Mouse (Mus musculus) layer of hippocampus, postnatal 10 days (tissue): ENCODE measurements around the gene Lamc1. TPM values are rescaled to one million over a fixed set of nuclear protein-coding genes. Genes with fewer than 3 reads are reported as not detected.
"Not testable (repeated sequence)": the region's sequence is repeated elsewhere in the genome, so short reads cannot be mapped to it uniquely, and the experiment has no call there.

ENCODE experiments used
- DNase-seq, 2 experiments: peaks; one replicate each; pipeline ENCODE4 v3.0.0; 2021; ENCODE audit warnings: low spot score in 2 of 2
- total RNA-seq, 2 experiments: library from RNA; stranded (reverse); gene quantifications; 2 replicates each; pipeline ENCODE4 v1.2.3; 2021

The Lamc1 gene
- total RNA-seq, 2 experiments from 2014 or later = 43.2 to 43.8 TPM

DNA sequence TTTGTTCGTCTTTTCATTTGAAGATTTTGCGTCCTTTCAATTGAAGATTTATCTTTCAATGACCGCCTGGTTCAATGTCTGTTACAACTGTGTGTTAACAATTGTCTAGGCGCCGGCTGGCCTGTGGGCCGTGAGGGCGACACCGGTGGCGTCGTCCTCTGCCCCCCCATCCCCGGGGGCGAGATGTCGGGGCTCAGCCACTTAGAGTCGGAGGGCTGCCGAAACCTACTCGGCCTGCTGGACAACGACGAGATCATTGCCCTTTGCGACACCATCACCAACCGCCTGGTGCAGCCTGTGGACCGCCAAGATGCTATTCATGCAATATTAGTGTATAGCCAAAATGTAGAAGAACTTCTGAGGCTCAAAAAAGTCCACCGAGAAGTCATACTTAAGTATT is 27.3 kb downstream of the Lamc1 start:
- not testable (repeated sequence) for DNase-seq

DNA sequence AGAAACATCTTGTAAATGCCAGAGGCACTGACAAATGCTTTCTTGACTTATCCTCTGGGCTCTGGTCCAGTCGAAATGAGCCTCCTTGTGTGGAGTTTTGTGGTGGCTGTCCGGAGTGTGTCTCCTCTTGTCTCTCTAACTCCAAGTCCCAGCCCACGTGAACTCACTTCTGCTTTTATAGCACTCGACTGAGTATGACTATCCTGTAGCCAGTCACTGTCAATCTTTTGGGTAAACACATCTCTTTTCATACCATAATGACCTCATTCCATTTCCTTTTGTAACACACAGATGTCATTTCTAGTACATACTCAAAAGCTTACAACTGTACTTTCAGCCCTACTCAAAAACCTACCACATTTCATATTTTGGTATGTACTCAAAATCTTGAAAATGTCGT is 33.1 kb downstream of the Lamc1 start:
- DNase-seq = not testable (repeated sequence)

DNA sequence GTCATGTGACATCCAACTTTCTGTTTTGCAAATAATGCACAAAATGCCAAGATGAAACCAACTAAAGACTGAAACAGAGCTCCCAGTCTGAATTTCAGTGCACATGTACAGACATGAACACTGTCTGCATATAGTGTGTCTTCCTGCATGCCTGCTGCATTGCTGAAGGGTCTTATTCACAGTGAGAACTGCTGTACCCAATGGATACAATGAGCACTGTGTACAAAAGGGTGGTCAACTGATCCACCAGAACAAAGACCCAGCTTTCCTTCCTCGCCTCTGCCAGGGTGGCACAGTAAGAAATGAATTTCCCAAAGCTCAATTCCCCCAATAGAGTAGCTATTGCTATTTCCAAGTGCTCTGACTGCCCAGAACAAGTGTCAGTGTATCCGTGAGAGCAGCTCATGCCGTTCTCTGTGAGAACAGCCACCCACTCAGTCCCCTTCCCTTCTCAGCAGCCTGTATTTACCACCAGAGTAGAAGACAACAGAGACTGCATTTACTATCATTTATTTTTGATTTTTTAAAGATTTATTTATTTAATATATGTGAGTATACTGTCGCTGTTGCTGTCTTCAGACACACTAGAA is 34.7 kb downstream of the Lamc1 start:
- not testable (repeated sequence) for DNase-seq

DNA sequence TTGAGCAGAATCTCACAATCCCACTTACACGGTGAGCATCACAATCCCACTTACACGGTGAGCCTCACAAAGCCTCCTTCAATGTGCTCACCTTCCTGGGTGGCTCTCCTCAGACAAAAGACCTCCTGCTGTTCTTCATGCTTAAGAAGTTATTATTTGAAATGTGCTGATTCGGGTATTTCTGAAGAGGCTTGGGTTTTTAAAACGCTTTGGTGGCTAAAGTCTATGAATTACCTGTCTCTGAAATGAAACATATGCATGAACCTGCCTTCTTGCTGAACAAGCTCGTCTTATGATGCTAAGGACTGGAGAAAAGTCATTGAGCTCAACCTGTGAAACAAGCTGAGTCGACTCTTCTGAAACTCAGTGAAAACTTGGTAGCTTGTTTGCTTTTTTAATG is 36.6 kb downstream of the Lamc1 start:
- no peak for DNase-seq

DNA sequence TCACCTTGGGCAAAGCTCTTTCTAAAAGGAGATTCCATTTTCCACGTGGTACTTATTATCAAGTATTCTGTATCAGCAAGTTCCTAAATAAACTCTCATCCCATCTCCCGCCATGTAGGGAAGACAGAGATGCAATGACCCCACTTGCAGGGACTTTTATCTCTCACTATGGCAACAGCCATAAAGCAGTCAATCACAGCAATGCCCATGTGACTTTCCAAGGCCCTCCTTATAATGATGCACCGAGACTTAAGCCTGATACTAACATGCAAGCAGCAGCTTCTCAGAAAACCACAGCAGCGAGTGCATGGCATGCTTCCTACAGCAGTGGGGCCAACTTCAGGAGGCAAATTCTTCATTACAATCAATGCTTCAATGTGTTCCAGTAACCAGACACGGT is 39.7 kb downstream of the Lamc1 start:
- no peak for DNase-seq

DNA sequence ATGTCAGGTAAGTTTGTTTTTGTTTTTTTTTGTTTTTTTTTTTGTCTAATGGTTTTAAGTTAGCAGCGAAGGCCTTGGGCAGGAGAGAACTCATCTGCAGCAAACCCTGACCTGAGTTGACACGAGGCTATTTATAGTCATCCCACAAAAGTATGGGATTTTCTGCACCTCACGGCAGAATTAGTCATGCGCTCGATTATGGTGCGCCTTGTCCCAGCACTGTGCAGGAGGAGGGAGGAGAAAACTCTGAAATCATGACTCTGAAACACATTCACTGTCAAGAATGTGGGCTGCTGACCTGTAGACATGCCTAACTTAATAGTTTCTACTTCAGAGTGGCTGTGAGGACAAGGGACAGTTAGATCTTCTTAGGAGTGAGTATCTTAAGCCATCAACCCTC is 40.4 kb downstream of the Lamc1 start:
- no peak for DNase-seq

DNA sequence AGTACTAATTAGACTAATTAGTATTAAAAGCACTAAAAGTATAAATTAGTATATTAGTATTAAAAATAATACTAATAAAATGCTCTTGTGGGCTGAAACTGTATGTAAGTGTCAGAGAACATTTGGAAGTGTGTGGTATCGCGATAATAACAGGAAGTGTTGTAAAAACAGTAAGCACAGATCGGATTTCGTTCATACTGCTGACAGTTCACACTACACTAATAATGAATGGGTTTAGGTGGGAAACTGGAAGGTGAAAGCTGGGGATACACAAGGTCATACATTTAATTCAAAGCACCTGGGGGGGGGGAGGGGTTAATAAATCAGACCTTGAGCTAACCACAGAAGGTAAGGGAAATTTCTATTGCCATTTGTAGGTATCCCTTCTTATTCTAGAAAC is 41.2 kb downstream of the Lamc1 start:
- no peak for DNase-seq

DNA sequence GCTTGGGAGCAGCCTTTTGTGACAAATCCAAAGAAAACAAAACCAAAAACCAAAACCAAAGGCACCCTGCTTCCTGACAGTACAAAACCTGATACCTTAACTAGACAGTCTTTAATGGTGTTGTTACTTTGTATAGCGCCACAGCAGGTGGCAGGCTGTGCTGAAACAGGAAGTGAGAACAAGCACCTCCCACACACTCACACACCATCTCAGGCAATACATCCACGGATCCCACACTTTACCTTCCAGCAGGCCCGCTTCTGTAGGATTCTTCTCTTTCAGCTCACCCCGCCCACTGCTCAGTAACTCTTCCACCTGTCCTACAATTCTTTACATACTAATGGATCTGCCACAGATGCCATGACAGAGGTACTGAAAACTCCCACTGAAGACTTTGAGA is 44.6 kb downstream of the Lamc1 start:
- no peak for DNase-seq

DNA sequence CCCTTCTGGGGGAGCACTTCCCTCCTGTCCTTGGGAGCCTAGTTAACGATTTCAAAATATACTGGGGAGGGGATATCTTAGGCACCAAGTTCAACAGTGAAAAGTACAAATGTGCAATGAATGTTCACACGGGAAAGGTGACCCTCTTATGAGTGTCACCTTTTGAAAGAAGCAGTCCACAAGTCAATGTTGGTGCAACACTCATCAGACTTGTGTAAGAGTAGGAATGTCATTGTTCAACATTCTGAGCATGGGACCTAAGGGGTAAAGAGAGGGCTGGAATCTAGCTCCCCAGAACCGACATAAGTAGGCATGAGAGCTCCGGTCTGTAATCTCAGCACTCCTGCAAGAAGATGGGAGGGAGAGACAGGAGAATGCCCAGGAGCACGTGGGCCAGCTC is 45.1 kb downstream of the Lamc1 start:
- DNase-seq = no peak

DNA sequence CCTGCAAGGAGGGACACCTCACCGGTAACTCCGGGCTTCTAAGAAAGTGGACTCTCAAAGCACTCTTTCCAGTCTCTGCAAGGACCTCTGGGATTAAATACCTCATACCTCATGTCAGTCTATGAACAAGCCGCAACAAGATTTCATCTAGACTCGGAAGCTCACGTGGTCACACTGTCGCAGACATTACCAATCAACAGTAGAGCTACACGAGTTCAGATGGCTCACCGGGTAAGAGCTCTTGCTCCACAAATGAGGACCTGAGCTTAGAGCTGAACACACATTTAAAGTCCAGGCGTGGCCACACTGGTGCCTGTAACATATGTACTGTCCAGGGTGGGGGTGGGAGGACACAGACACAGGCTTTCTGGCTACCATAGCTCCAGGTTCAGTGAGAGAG is 46.4 kb downstream of the Lamc1 start:
- no peak for DNase-seq

DNA sequence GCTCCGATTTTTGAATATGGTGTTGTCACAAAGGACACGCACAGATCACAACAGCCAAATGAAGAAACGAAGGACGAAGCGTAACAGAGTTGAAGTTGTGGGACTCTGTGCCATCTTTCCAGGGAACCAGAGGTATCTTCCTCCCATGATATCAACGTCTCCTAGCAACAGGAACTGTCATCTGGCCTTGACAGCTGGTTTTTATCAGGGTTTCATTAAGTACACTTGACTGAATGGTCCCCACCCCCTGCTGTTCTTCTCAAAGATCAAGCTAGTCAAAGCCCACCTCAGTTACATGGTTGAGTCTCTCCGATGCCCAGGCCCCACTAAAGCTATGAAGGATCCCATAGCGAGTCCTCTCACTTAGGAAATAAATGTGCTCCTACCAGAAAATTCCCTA is 47.4 kb downstream of the Lamc1 start:
- no peak for DNase-seq

DNA sequence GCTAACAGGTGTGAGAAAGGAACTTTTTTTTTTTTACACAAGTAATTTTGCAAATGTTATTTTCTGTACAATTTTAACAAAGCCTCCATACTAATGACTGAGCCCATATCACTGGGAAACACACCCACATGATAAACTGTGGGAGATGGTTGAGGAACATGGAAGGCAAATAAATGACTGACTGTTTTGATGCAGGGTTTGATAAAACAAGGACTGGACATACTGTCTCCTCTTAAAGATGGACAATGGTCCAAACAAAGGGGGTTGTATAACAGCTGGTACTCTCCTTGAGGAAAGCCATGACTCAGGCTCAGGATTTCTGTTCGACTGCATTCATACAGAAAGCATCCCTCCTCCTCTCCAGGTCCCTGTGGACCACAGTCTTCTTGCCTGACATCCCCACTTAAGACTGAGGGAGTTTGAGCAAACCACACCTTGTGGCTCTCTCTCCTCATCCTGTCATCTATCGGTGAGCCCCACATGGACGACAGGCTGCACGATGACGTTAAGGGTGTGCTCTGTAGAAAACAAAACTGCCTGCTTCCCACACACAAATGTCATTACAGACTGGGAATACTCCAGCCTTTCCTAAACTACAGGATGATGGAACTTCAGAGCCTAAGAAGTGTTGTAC is 50.1 kb downstream of the Lamc1 start:
- no peak for DNase-seq

DNA sequence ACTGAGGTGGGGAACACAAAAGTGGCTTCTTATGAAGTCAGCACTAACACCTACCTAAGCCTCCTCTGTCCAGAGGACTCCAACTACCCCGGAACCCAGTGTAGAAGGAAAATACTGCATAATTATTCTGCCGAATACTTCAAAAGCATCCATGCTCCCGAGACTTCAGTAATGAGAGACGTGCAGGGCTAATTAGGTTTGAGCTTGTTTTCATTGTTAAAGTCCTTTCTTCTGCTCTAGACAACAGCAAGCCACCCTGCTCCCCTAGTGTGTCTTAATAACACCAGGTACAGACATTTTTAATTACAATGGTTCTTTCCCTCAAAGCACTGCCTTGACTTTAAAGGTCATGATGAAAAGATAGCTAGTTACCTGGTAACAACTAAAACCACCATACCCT is 51.1 kb downstream of the Lamc1 start:
- DNase-seq = no peak

DNA sequence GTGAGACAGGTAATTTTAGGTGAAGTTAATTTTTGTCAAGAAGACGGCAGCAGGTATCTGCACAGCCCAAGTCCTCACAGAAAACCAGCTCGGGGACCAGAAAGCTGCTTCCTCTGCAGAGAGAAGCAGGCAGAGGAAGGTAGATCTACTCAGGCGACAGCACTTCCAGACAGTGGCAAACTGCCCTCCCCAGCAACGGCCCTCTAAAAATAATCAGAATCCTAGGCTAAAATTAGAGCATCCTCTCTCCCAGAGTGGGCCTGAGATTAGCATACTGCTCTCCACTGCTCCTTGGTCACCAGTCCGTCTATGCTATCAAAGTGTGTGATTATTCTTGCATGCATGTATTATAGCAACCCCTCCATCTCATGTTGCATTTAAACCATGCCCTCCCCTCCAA is 52.2 kb downstream of the Lamc1 start:
- no peak for DNase-seq

DNA sequence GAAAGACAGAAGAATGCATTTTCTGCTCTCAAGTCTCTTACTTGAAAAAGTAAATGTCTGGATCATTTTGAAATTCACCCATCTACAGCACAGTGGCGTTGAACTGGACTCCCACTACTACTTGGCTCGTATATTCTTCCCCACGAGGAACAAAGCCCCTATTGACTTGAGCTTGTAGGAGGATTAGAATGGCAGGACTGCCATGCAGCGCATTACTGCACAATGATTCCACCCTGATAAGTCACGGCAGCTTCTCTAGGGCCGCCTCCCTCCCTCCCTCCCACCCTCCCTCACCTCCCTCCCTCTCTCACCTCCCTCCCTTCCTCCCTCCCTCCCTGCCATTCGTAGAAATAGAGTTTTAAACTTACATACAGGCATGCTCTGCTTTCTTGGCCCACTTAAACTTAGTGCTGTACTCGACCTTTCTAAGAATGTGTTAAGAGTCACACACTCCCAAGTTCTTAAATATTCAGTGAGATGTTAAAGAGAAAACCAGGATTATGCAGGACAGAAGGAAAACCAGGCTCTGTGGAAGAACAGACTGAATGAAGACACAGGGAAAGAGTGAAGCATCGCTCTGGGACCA is 54.5 kb downstream of the Lamc1 start:
- no peak for DNase-seq

DNA sequence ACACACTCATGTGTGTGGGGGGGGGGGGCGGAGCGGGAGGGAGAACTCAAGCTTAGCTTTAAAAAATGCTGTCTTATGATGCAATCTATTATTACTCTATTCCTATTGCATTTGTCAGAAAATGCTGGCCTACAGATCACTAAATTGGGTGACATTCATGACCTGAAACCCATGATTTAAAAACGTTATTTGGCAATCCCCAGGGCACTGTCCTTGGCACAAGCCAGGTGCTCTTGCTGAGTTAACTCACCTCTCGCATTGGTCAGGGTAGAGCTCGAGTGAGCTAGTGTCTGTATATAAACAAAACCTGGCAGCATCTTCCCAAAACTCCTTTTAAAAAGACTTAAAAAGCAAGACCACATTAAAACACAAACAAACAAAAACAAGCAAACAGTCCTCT is 57.1 kb downstream of the Lamc1 start:
- no peak for DNase-seq

DNA sequence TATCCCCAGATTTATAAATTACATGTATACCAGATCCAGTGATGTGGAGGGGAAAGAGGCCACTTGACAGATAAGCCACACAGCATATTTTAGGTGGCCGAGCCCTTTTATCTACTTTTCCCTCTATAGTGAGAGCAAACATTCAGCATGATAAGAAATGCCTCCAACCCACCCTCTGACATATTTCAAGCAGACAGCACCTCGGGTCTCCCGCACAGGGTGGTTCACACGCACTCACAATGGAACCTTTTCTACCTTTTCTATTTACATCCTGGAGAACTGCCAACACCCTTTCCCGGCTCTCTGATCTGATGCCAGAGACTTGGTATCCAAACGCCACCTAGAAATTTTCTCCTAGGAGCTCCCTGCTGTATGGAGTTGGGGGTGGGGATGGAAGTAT is 58.0 kb downstream of the Lamc1 start:
- DNase-seq = no peak

DNA sequence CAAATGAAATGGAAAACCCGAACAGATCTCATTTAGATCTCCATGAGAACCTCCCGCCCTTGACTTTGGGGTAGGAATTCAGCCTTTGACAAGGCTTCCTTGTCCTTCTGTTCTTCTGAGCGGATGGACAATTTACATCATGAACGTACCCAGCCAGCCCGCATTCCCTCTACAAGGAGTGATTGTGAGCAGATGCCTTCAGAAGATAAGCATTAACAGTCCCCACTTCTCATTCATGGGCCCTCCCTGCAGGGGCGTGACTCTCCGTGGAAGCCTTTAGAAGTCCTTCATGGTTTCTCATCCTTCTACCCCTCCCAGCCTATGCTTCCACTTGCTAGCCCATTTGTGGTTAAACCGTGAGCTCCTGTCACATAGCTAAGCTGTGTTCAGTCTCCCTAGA is 58.9 kb downstream of the Lamc1 start:
- DNase-seq = peak; percentile 14 to 35

DNA sequence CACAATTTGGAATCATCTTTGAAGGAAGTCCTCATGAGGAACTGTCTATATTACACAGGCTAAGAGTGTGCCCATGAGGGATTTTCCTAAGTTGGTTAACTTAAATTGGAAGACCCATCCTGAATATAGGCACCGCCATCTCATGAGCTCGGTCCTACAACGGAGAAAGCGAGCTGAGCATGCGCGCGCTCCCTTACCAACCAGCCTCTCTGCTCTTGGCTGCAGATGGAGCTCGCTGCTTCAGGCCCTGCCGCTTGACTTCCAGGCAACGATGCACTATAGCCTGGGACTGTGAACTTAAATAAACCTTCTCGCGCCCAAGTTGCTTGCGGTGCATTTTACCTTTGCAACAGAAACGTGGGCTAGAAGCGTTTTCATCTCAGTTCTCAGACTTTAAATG is 61.8 kb downstream of the Lamc1 start:
- no peak for DNase-seq

DNA sequence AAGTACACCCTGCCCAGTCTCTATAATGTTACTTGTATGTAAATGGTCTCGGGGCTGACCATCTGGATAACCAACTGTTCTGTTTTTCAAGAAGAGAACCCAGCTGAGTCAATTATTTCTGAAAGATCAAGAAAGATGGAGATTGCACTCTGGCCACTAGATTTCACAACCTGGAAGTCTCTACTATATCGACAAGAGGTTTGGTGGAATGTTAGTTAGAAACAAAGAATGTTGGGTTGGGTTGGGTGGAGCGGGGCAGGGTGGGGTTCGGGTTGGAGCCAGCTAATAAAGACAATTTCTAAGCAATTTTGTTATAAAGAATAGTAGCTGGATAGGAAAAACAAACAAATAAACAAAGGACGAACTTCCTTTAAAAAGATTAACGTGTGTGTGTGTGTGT is 62.9 kb downstream of the Lamc1 start:
- no peak for DNase-seq

DNA sequence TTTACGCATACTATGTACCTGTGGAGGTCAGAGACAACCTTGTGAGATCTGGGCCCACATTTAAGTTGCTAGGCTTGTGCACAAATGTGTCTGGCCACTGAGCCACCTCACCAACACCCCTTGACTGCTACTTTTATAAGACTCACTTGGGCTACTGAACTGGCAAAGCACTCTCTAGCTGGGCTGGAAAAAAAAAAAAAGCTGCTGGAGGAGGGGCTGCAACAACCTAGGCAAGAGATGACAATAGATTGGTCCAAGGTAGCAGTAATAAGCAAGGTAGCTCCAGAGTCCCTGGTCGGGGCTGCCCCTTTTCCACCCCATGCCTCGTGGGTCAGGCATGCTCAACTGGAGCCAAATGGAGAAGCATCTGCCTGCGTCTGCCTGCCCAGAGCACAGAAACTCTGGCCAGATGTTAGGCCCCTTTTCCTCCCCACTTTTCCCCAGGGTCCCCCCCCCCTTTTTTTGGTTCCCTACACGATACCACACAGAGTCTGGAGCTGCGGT is 63.7 kb downstream of the Lamc1 start:
- DNase-seq = no peak

DNA sequence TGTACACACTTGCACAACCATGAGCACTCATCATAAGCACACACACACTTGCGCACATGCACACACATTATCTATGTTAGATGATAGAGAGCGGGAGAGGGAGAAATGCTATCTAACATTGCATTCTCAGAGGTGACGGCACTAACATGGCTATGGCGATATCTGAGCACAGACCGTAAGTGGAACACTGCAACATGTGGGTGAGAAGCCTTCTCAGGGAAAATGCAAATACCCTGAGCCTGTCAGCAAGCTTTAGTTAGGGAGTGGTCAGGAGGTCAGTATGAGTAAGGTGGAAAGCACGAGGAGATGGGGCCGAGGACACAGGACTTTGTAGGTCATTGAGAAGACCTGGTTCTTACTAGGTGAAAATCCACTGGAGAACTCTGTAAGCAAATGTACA is 64.3 kb downstream of the Lamc1 start:
- DNase-seq = no peak

DNA sequence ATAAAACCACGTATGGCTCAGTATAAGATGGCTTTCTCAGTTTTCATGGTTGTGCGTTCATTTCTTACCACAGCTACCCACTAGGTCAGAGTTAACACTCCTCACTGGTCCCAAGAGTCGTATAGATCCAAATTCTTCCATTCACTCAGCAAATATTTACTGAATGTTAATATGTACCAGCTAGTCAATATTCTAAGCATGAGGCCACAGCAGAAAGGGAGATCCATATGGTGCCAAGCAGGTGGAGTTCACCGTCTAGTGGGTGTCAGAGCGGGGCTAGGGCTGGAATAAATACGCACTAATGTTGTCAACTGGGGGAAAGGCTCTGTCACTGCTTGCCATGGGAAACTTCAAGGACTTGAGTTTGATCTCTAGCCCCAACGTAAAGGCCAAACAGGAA is 64.9 kb downstream of the Lamc1 start:
- no peak for DNase-seq
